Mouse (Mus musculus) ES-Bruce4 (cell line): ENCODE data around the gene Pcolce. TPM values are rescaled to one million over a fixed set of nuclear protein-coding genes. Genes with fewer than 3 reads are reported as not detected.

ENCODE experiments used
- H3K27ac ChIP-seq: 2 replicates; pipeline ENCODE4 v1.5.1; 2012; ENCODE audit warnings: low read length, inconsistent platforms; ENCODE audit not compliant: insufficient read depth
- H3K27me3 ChIP-seq: 2 replicates; pipeline ENCODE4 v1.6.1; 2012; ENCODE audit warnings: mild to moderate bottlenecking, low read length, inconsistent platforms; ENCODE audit not compliant: control insufficient read depth, poor library complexity, insufficient read depth, severe bottlenecking
- H3K36me3 ChIP-seq: 2 replicates; pipeline ENCODE4 v1.6.1; 2012; ENCODE audit warnings: inconsistent platforms, mild to moderate bottlenecking, low read length, moderate library complexity; ENCODE audit not compliant: control insufficient read depth, poor library complexity, insufficient read depth, severe bottlenecking
- H3K4me1 ChIP-seq: one replicate; pipeline ENCODE4 v1.8.1; 2011; ENCODE audit warnings: low read length; ENCODE audit not compliant: control insufficient read depth, insufficient read depth
- H3K4me3 ChIP-seq: 2 replicates; pipeline ENCODE4 v1.5.1; 2011; ENCODE audit warnings: low read depth, mild to moderate bottlenecking, low read length
- H3K9ac ChIP-seq: 2 replicates; pipeline ENCODE4 v1.6.1; 2012; ENCODE audit warnings: low read depth, mild to moderate bottlenecking, inconsistent platforms; ENCODE audit not compliant: poor library complexity, severe bottlenecking
- H3K9me3 ChIP-seq: replicated peaks from 2 replicates; pipeline ENCODE4 v1.6.1; 2012; ENCODE audit warnings: mild to moderate bottlenecking, low read length, inconsistent platforms; ENCODE audit not compliant: control insufficient read depth, poor library complexity, insufficient read depth, severe bottlenecking
- CTCF ChIP-seq: IDR thresholded peaks from one replicate; pipeline ENCODE4 v1.8.1; 2011; ENCODE audit warnings: low read depth, low read length
- EP300 ChIP-seq: IDR thresholded peaks from 2 replicates; pipeline ENCODE4 v1.6.1; 2011; ENCODE audit warnings: low read depth, low read length; ENCODE audit not compliant: insufficient read depth
- POLR2A ChIP-seq: IDR thresholded peaks from one replicate; pipeline ENCODE4 v1.8.1; 2011; ENCODE audit warnings: low read length; ENCODE audit not compliant: insufficient read depth
- polyA plus RNA-seq: library from polyadenylated mRNA; stranded (reverse); fragments of >200 nt; gene quantifications from 2 replicates; pipeline ENCODE4 v1.2.4, GENCODE M21; 2011; ENCODE audit warnings: low read depth; ENCODE audit not compliant: missing spikeins, insufficient read depth, insufficient read length

Pcolce gene
- polyA plus RNA-seq, 1 experiment: 49.2 TPM

- Histone ChIP-seq H3K4me3 (peak overlapping the region; percentile 26), H3K36me3 (peaks cover 9% of the 10 kb centered on the region), H3K9ac (peak overlapping the region; percentile 52), H3K4me1 (no peaks in the 10 kb centered on the region), H3K9me3 (no peaks in the 10 kb centered on the region), H3K27me3 (no peaks in the 10 kb centered on the region), H3K27ac (peak overlapping the region; percentile 96)
- TF ChIP-seq POLR2A: no peak
- no peak for TF ChIP-seq EP300
- TF ChIP-seq CTCF: no peak
Measured at GRCm38 (mm10) chr5:137631591-137631990, 18.0 kb upstream of the Pcolce start.

GRCm38 (mm10) chr5:137631171-137631570 is 17.6 kb upstream of the Pcolce start:
- Histone ChIP-seq H3K27me3 (no peaks in the 10 kb centered on the region), H3K9me3 (no peaks in the 10 kb centered on the region), H3K9ac (peak overlapping the region; percentile 74), H3K4me1 (no peaks in the 10 kb centered on the region), H3K27ac (peak overlapping the region; percentile 96), H3K4me3 (peak overlapping the region; percentile 71), H3K36me3 (peaks cover 9% of the 10 kb centered on the region)
- TF ChIP-seq CTCF (no peak), EP300 (peak; percentile 95), POLR2A (no peak)

- H3K27ac ChIP-seq: peak overlapping the region; percentile 96
- H3K4me1 ChIP-seq: no peaks in the 10 kb centered on the region
- peak overlapping the region; percentile 74 for H3K9ac ChIP-seq
- peak overlapping the region; percentile 71 for H3K4me3 ChIP-seq
- TF ChIP-seq EP300: peak; percentile 40; the same call in 1 of the 2 replicates
- TF ChIP-seq CTCF: no peak
- no peaks in the 10 kb centered on the region for H3K9me3 ChIP-seq
- H3K36me3 ChIP-seq: peaks cover 5% of the 10 kb centered on the region
- H3K27me3 ChIP-seq: no peaks in the 10 kb centered on the region
Measured at GRCm38 (mm10) chr5:137630602-137631001, 17.0 kb upstream of the Pcolce start.

GRCm38 (mm10) chr5:137629906-137630545 is 16.4 kb upstream of the Pcolce start:
- Histone ChIP-seq H3K36me3 (peaks cover under 1% of the 10 kb centered on the region), H3K27ac (peak overlapping the region; percentile 96), H3K9me3 (no peaks in the 10 kb centered on the region), H3K4me1 (no peaks in the 10 kb centered on the region), H3K27me3 (no peaks in the 10 kb centered on the region), H3K9ac (peak overlapping the region; percentile 74), H3K4me3 (peak overlapping the region; percentile 71)
- TF ChIP-seq CTCF (no peak), POLR2A (no peak), EP300 (no peak; the same call in 1 of the 2 replicates)

- Histone ChIP-seq H3K27me3 (no peaks in the 10 kb centered on the region), H3K9ac (peak overlapping the region; percentile 74), H3K27ac (peak overlapping the region; percentile 80), H3K36me3 (no peaks in the 10 kb centered on the region), H3K9me3 (no peaks in the 10 kb centered on the region), H3K4me3 (peak overlapping the region; percentile 71), H3K4me1 (no peaks in the 10 kb centered on the region)
- TF ChIP-seq POLR2A: no peak
- no peak for TF ChIP-seq CTCF
- no peak for TF ChIP-seq EP300
Measured at GRCm38 (mm10) chr5:137629306-137629721, 15.7 kb upstream of the Pcolce start.

- no peaks in the 10 kb centered on the region for H3K4me1 ChIP-seq
- TF ChIP-seq EP300 (0 out of 2 replicates have a peak, but pooled peaks have one; percentile 38), CTCF (no peak), POLR2A (peak; percentile 90)
Measured at GRCm38 (mm10) chr5:137628498-137629305, 15.1 kb upstream of the Pcolce start, which contains the start of the genes Fbxo24, Lrch4 and Gm20605. Gene Fbxo24 (minus strand): TSS chr5:137629002. Gene Lrch4 (plus strand): TSS chr5:137629121. Gene Gm20605 (plus strand): TSS chr5:137629175.

More at GRCm38 (mm10) chr5:137628498-137629305, 15.1 kb upstream of the Pcolce start, which contains the start of the genes Fbxo24, Lrch4 and Gm20605:
- no peaks in the 10 kb centered on the region for H3K36me3 ChIP-seq
- no peaks in the 10 kb centered on the region for H3K27me3 ChIP-seq
- H3K9ac ChIP-seq: peak within 1 kb of the TSS; percentile 74
- no peaks in the 10 kb centered on the region for H3K9me3 ChIP-seq
- peak within 1 kb of the TSS; percentile 80 for H3K27ac ChIP-seq
- H3K4me3 ChIP-seq: peak within 1 kb of the TSS; percentile 84
